Mouse (Mus musculus) liver, postnatal 0 days (tissue): Measurements from ENCODE around the gene Prkag2.

Experiments
- CTCF ChIP-seq: sonication (generic); IDR thresholded peaks from 2 replicates; pipeline ENCODE4 v1.5.1; 2016; ENCODE audit warnings: antibody characterized with exemption, low read depth
- EP300 ChIP-seq: IDR thresholded peaks from 2 replicates; pipeline ENCODE4 v1.6.1; 2016; ENCODE audit warnings: antibody characterized with exemption, low read depth, mild to moderate bottlenecking

- TF ChIP-seq CTCF, result peak; percentile 94
- TF ChIP-seq EP300, result no peak
Observed at GRCm38 (mm10) chr5:25011019-25011485, 89.4 kb downstream of the Prkag2 start.
